Mouse (Mus musculus) thymus, adult 2 months (tissue): Measurements from ENCODE around the gene Gart.
"Not testable (repeated sequence)": the region's sequence is repeated elsewhere in the genome, so short reads cannot be mapped to it uniquely, and the experiment has no call there.

Experiments
- CTCF ChIP-seq: fragments of 200-500 bp; IDR thresholded peaks from 2 replicates; pipeline ENCODE4 v1.5.1; 2012; ENCODE audit warnings: mild to moderate bottlenecking, control low read depth, low read length, moderate library complexity, borderline replicate concordance; ENCODE audit not compliant: control insufficient read depth, poor library complexity, insufficient read depth; ENCODE audit errors: extremely low read depth
- POLR2A ChIP-seq: fragments of 200-500 bp; IDR thresholded peaks from 2 replicates; pipeline ENCODE4 v1.6.1; 2012; ENCODE audit warnings: mild to moderate bottlenecking, low read length, control low read depth, moderate library complexity; ENCODE audit not compliant: control insufficient read depth, poor library complexity, insufficient read depth; ENCODE audit errors: extremely low read depth

DNA sequence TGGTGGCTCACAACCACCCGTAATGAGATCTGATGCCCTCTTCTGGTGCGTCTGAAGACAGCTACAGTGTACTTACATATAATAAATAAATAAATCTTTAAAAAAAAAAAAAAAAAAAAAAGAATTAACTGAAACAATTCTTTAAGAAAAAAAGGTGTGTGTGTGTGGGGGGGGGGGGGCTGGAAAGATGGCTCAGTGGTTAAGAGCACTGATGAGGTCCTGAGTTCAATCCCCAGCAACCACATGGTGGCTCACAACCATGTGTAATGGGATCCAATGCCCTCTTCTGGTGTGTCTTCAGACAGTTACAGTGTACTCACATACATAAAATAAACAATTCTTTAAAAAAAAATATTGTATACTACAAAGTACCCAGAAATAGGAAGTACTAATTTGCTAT, 1.3 kb downstream of the Gart start:
- TF ChIP-seq POLR2A, CTCF: not testable (repeated sequence)
